Comparison of ENCODE assay signal across 8 mouse cellular contexts in genomic region chr7:44306516-44307240, GRCm38 (mm10). TPM values are rescaled to one million over a fixed set of nuclear protein-coding genes. Genes with fewer than 3 reads are reported as not detected.
DNase-seq lines count a peak whose midpoint lies in the region; ATAC-seq and TF ChIP-seq lines count a peak whose summit lies in the region.

Gene Clec11a, minus strand, starts transcription at chr7:44306902.

- no peaks in the 10 kb centered on the region for H3K4me1 ChIP-seq in heart, adult 2 months (ENCODE audit: control insufficient read depth, insufficient read depth, low read length)
- peaks cover 1% of the 10 kb centered on the region for H3K4me1 ChIP-seq in ES-Bruce4 (ENCODE audit: control insufficient read depth, insufficient read depth, low read length)
- H3K4me1 ChIP-seq in forebrain, postnatal 0 days (ENCODE audit: insufficient read depth), result peaks cover 3% of the 10 kb centered on the region; the same call in 1 of the 2 replicates
- H3K4me1 ChIP-seq in liver, embryonic 11.5 days (replicated peaks; ENCODE audit: control insufficient read depth, insufficient read depth, low read length), result peaks cover 20% of the 10 kb centered on the region
- H3K4me1 ChIP-seq in stomach, embryonic 16.5 days (ENCODE audit: control insufficient read depth, insufficient read depth, low read length), result peaks cover 27% of the 10 kb centered on the region

- no peaks in the 10 kb centered on the region for H3K79me2 ChIP-seq in heart, adult 2 months (replicated peaks; ENCODE audit: control insufficient read depth, insufficient read depth, low read length)

- peak within 1 kb of the TSS; percentile 77 for H3K4me2 ChIP-seq in forebrain, postnatal 0 days (ENCODE audit: low read depth)
- H3K4me2 ChIP-seq in liver, embryonic 11.5 days, result peak within 1 kb of the TSS; percentile 83
- H3K4me2 ChIP-seq in stomach, embryonic 16.5 days (ENCODE audit: low read depth, low read length), result peak within 1 kb of the TSS; percentile 90

- H3K9ac ChIP-seq in heart, adult 2 months (ENCODE audit: low read depth, low read length), result no peak within 1 kb of the TSS
- no peak within 1 kb of the TSS for H3K9ac ChIP-seq in ES-Bruce4 (ENCODE audit: low read depth, poor library complexity, severe bottlenecking)
- H3K9ac ChIP-seq in forebrain, postnatal 0 days, result no peak within 1 kb of the TSS
- H3K9ac ChIP-seq in liver, embryonic 11.5 days (ENCODE audit: low read depth, low read length), result peak within 1 kb of the TSS; percentile 20; the same call in 1 of the 2 replicates
- peak within 1 kb of the TSS; percentile 54 for H3K9ac ChIP-seq in stomach, embryonic 16.5 days (ENCODE audit: low read length)

- no peaks in the 10 kb centered on the region for H3K36me3 ChIP-seq in heart, adult 2 months (ENCODE audit: control insufficient read depth, insufficient read depth, low read length)
- no peaks in the 10 kb centered on the region for H3K36me3 ChIP-seq in ES-Bruce4 (ENCODE audit: control insufficient read depth, insufficient read depth, low read length, poor library complexity, severe bottlenecking)
- H3K36me3 ChIP-seq in forebrain, postnatal 0 days (ENCODE audit: insufficient read depth), result no peaks in the 10 kb centered on the region
- H3K36me3 ChIP-seq in liver, embryonic 11.5 days (ENCODE audit: control insufficient read depth, insufficient read depth, low read length), result no peaks in the 10 kb centered on the region
- H3K36me3 ChIP-seq in stomach, embryonic 16.5 days (ENCODE audit: control insufficient read depth, insufficient read depth, low read length), result no peaks in the 10 kb centered on the region

- DNase-seq in heart, adult 2 months, result no peak
- no peak for DNase-seq in heart, postnatal 25 days (ENCODE audit: low spot score)
- DNase-seq in forebrain, postnatal 0 days, result no peak
- DNase-seq in liver, embryonic 11.5 days (ENCODE audit: low spot score), result no peak
- DNase-seq in frontal cortex, postnatal 14 days (ENCODE audit: low spot score in 2 of 2), result no peak
- DNase-seq in left cerebral cortex, postnatal 14 days (ENCODE audit: low spot score in 2 of 2), result no peak

- no peak for TF ChIP-seq POLR2A in heart, adult 2 months (IDR thresholded peaks at IDR 0.05; ENCODE audit: insufficient read depth, low read depth, low read length)
- TF ChIP-seq POLR2A in ES-Bruce4 (IDR thresholded peaks at IDR 0.05; ENCODE audit: insufficient read depth, low read length), result no peak

- no peak for TF ChIP-seq CTCF in heart, adult 2 months (IDR thresholded peaks at IDR 0.05)
- TF ChIP-seq CTCF in ES-Bruce4 (IDR thresholded peaks at IDR 0.05; ENCODE audit: low read depth, low read length), result no peak
- no peak for TF ChIP-seq CTCF in forebrain, postnatal 0 days (IDR thresholded peaks at IDR 0.05; ENCODE audit: low read depth)

- intact Hi-C loops in heart, adult 2 months (cut with DNase I), result loop anchor here (5.0 to 10.0 kb wide), 4 partner anchors 44 to 161 kb away; partner anchors contain the start of genes 1700028J19Rik, 2410002F23Rik, Aspdh and Gm15517
- intact Hi-C loops in heart, postnatal 25 days (cut with DNase I), result no loop called here
- intact Hi-C loops in left cerebral cortex, postnatal 14 days (cut with DNase I), result no loop called here

- H3K27me3 ChIP-seq in heart, adult 2 months (ENCODE audit: control insufficient read depth, insufficient read depth, low read length), result peaks cover 9% of the 10 kb centered on the region
- no peaks in the 10 kb centered on the region for H3K27me3 ChIP-seq in ES-Bruce4 (ENCODE audit: control insufficient read depth, insufficient read depth, low read length, poor library complexity, severe bottlenecking)
- H3K27me3 ChIP-seq in forebrain, postnatal 0 days (ENCODE audit: insufficient read depth, low read length), result no peaks in the 10 kb centered on the region
- peaks cover 45% of the 10 kb centered on the region for H3K27me3 ChIP-seq in liver, embryonic 11.5 days (replicated peaks; ENCODE audit: control insufficient read depth, insufficient read depth, low read length)
- peaks cover 6% of the 10 kb centered on the region for H3K27me3 ChIP-seq in stomach, embryonic 16.5 days (ENCODE audit: control insufficient read depth, insufficient read depth, low read length)

- H3K27ac ChIP-seq in heart, adult 2 months, result peak within 1 kb of the TSS; percentile 45
- H3K27ac ChIP-seq in ES-Bruce4 (ENCODE audit: insufficient read depth, low read length), result no peak within 1 kb of the TSS
- peak within 1 kb of the TSS; percentile 95 for H3K27ac ChIP-seq in forebrain, postnatal 0 days (ENCODE audit: low read depth, low read length)
- H3K27ac ChIP-seq in liver, embryonic 11.5 days (ENCODE audit: low read depth, low read length), result no peak within 1 kb of the TSS
- H3K27ac ChIP-seq in stomach, embryonic 16.5 days (ENCODE audit: low read length), result peak within 1 kb of the TSS; percentile 79

- TF ChIP-seq EP300 in heart, adult 2 months (IDR thresholded peaks at IDR 0.05; ENCODE audit: insufficient read depth, low read depth, low read length), result no peak
- TF ChIP-seq EP300 in ES-Bruce4 (IDR thresholded peaks at IDR 0.05; ENCODE audit: insufficient read depth, low read depth, low read length), result no peak

- no peaks in the 10 kb centered on the region for H3K9me3 ChIP-seq in ES-Bruce4 (replicated peaks; ENCODE audit: control insufficient read depth, insufficient read depth, low read length, poor library complexity, severe bottlenecking)
- H3K9me3 ChIP-seq in forebrain, postnatal 0 days (ENCODE audit: low read length), result no peaks in the 10 kb centered on the region
- H3K9me3 ChIP-seq in liver, embryonic 11.5 days (ENCODE audit: control insufficient read depth, low read length), result no peaks in the 10 kb centered on the region
- no peaks in the 10 kb centered on the region for H3K9me3 ChIP-seq in stomach, embryonic 16.5 days (replicated peaks; ENCODE audit: control insufficient read depth, low read length)

- no peak for ATAC-seq in forebrain, postnatal 0 days
- ATAC-seq in liver, embryonic 11.5 days (replicated peaks; ENCODE audit: low FRiP score), result no peak
- no peak for ATAC-seq in stomach, embryonic 16.5 days (ENCODE audit: insufficient read depth, low FRiP score)

- 63% methylated on average over 6 of the region's 6 CpGs for WGBS in heart, adult 2 months
- WGBS in forebrain, postnatal 0 days, result 65% methylated on average over 6 of the region's 6 CpGs
- 47% methylated on average over 6 of the region's 6 CpGs for WGBS in liver, embryonic 11.5 days
- 49% methylated on average over 6 of the region's 6 CpGs for WGBS in stomach, embryonic 16.5 days

- no peak within 1 kb of the TSS for H3K4me3 ChIP-seq in heart, adult 2 months
- H3K4me3 ChIP-seq in ES-Bruce4 (ENCODE audit: low read depth, low read length), result peak within 1 kb of the TSS; percentile 42
- peak within 1 kb of the TSS; percentile 14; the same call in 1 of the 2 replicates for H3K4me3 ChIP-seq in forebrain, postnatal 0 days (ENCODE audit: low read depth, low read length)
- peak within 1 kb of the TSS; percentile 33 for H3K4me3 ChIP-seq in liver, embryonic 11.5 days (ENCODE audit: low read depth, low read length)
- peak within 1 kb of the TSS; percentile 74 for H3K4me3 ChIP-seq in stomach, embryonic 16.5 days (replicated peaks; ENCODE audit: low read length)

RNA-seq across cellular contexts. Expression of gene Clec11a, which starts in this region (rescaled TPM):
- total RNA-seq in heart, adult 2 months (2021), result 1 to 10 TPM in 1 of 2 experiments, under 1 TPM in 1; 0.60 to 1.1 TPM
- 1.8 and 2.0 TPM in 2 replicates for polyA plus RNA-seq in heart, adult 2 months (2012; rRNA removed)
- 1 to 10 TPM in 1 of 2 experiments, under 1 TPM in 1; 0.87 to 1.0 TPM for total RNA-seq in heart, postnatal 25 days (2021)
- polyA plus RNA-seq in ES-Bruce4 (2011; ENCODE audit: insufficient read depth, insufficient read length, low read depth, missing spikeins), result 0.75 and 0.87 TPM in 2 replicates
- 3.8 and 4.7 TPM in 2 replicates for total RNA-seq in forebrain, postnatal 0 days (2014; rRNA removed)
- polyA plus RNA-seq in forebrain, postnatal 0 days (2015; fragmentation: Nextera tagmentation; extraction: Ambion mirVana), result 3.7 and 4.3 TPM in 2 replicates
- polyA plus RNA-seq in liver, embryonic 11.5 days (2014; fragmentation: Nextera tagmentation; extraction: Ambion mirVana), result 0.90 and 1.1 TPM in 2 replicates
- 6.1 and 7.4 TPM in 2 replicates for polyA plus RNA-seq in stomach, embryonic 16.5 days (2015; fragmentation: Nextera tagmentation; extraction: Ambion mirVana)
- 1 to 10 TPM; 2.6 to 3.6 TPM for total RNA-seq in left cerebral cortex, postnatal 14 days (2021)

Comparison
In these comparisons a context has a peak if more than half of its experiments do, and no peak if none do; other contexts are left out.
1. H3K27ac ChIP-seq: peak in heart, adult 2 months (single experiment), forebrain, postnatal 0 days (single experiment) and stomach, embryonic 16.5 days (single experiment); none in ES-Bruce4 (single experiment) and liver, embryonic 11.5 days (single experiment).
2. H3K9ac ChIP-seq: peak in liver, embryonic 11.5 days (single experiment) and stomach, embryonic 16.5 days (single experiment); none in heart, adult 2 months (single experiment), ES-Bruce4 (single experiment) and forebrain, postnatal 0 days (single experiment).
3. Peak in every context shown above with its lines, with median percentiles within 50 percentile points of each other: H3K4me2 ChIP-seq.